Mouse (Mus musculus) Patski (cell line): Measurements from ENCODE around the gene Fgfr2. TPM values are rescaled to one million over a fixed set of nuclear protein-coding genes. Genes with fewer than 3 reads are reported as not detected.

Experiments
- ATAC-seq: fragments of 100-300 bp; one replicate; pipeline ENCODE4 v1.8.0; 2021
- CTCF ChIA-PET: fragments of 350-600 bp; sonication (Branson Sonifier 250); formaldehyde crosslinking; loops from one replicate; lab custom pipeline; 2022; ENCODE audit warnings: inconsistent platforms; lab: Charles Lee
- POLR2A ChIA-PET: fragments of 350-600 bp; sonication (Branson Sonifier 250); formaldehyde crosslinking; loops from one replicate; lab custom pipeline; 2022; ENCODE audit warnings: antibody characterized with exemption, inconsistent platforms; lab: Charles Lee
- DNase-seq: peaks from one replicate; pipeline ENCODE4 v3.0.0-alpha.2; 2011; ENCODE audit warnings: low read depth, low spot score
- H3K27me3 ChIP-seq: fragments of 371-371 bp; one replicate; pipeline ENCODE4 v1.5.1; 2021
- CTCF ChIP-seq: fragments of 100-300 bp; IDR thresholded peaks from one replicate; pipeline ENCODE4 v1.5.1; 2021
- in situ Hi-C: fragments of 300-500 bp; cut with MboI; formaldehyde crosslinking; loops from 3 replicates; pipeline ENCODE4 v1.11.1; 2018; ENCODE audit warnings: low pct_unique_long_range_greater_than_20kb, mixed read lengths
- polyA plus RNA-seq: library from polyadenylated mRNA; unstranded; gene quantifications from one replicate; pipeline ENCODE4 v1.2.3, GENCODE M21; 2021

The Fgfr2 gene
- polyA plus RNA-seq, 1 experiment from 2014 or later, result 48.8 TPM

GRCm38 (mm10) chr7:132344606-132345005, 778.5 kb downstream of the Fgfr2 start:
- TF ChIP-seq CTCF, result no peak
- ChIA-PET POLR2A (interaction anchor here (1.0 kb wide), 1 partner anchor 17 kb away, joined by 3 read pairs; no protein-coding TSS in a partner anchor), CTCF (interaction anchor here (1.3 kb wide), 1 partner anchor 130 kb away, joined by 3 read pairs; no protein-coding TSS in a partner anchor)
- in situ Hi-C loops, result no loop called here
- ATAC-seq, result peak; percentile 61
- no peak for DNase-seq
- H3K27me3 ChIP-seq, result no peaks in the 10 kb centered on the region

DNA sequence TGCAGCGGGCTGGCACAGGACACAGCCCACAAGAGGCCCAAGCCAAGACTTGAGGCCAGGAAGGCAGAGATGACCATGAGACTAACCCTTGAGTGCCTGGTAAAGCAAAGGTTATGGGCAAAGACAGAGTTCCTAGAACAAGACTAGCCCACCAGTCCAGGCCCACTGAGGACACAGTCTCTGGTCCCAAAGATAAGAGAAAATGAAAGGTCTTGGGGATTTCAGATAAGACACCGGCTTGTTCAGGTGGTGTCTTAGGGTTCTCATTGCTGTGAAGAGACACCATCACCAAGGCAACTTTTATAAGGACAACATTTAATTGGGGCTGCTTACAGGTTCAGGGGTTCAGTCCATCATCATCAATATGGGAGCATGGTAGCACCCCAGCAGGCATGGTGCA, 779.2 kb downstream of the Fgfr2 start:
- DNase-seq, result no peak
- in situ Hi-C loops, result no loop called here
- CTCF ChIA-PET, result no interaction called here
- ATAC-seq, result no peak
- TF ChIP-seq CTCF, result no peak
- no peaks in the 10 kb centered on the region for H3K27me3 ChIP-seq
- POLR2A ChIA-PET, result no interaction called here

GRCm38 (mm10) chr7:132343146-132343545, 780.0 kb downstream of the Fgfr2 start:
- ATAC-seq, result no peak
- DNase-seq, result no peak
- in situ Hi-C loops, result no loop called here
- H3K27me3 ChIP-seq, result no peaks in the 10 kb centered on the region
- ChIA-PET CTCF (no interaction called here), POLR2A (interaction anchor here (0.6 kb wide), 1 partner anchor 58 kb away, joined by 5 read pairs; no protein-coding TSS in a partner anchor)
- TF ChIP-seq CTCF, result no peak

- ATAC-seq (no peak), DNase-seq (no peak)
- ChIA-PET POLR2A (interaction anchor here (0.7 kb wide), 1 partner anchor 382 kb away, joined by 3 read pairs; no protein-coding TSS in a partner anchor), CTCF (no interaction called here)
- no peaks in the 10 kb centered on the region for H3K27me3 ChIP-seq
- in situ Hi-C loops, result no loop called here
- no peak for TF ChIP-seq CTCF
These were observed 783.9 kb downstream of the Fgfr2 start for GRCm38 (mm10) chr7:132339041-132339839.

DNA sequence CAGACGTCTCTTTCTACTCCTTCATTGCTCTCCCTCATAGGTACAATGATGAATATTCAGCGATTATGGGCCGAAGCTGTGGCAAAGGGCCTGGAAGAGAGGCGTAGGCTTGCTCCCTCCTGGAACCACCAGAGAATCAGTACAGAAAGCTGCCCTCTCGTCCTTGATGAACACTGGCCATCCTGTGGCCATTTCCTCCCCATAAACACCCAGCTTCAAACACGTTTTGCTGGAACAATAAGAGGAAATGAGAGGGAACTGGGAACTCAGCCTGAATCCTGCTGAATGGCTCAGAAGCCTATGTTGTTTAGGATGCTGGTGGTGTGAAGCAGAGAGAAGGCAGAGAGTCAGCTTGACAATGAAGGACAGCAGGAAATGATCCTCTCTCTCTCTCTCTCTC, 784.8 kb downstream of the Fgfr2 start:
- no peak for TF ChIP-seq CTCF
- ATAC-seq (no peak), DNase-seq (no peak)
- POLR2A ChIA-PET, result no interaction called here
- CTCF ChIA-PET, result no interaction called here
- in situ Hi-C loops, result no loop called here
- no peaks in the 10 kb centered on the region for H3K27me3 ChIP-seq

- H3K27me3 ChIP-seq, result no peaks in the 10 kb centered on the region
- ChIA-PET CTCF (no interaction called here), POLR2A (interaction anchor here (0.5 kb wide), 1 partner anchor 30 kb away, joined by 9 read pairs; no protein-coding TSS in a partner anchor)
- no peak for DNase-seq
- no peak for ATAC-seq
- no peak for TF ChIP-seq CTCF
- in situ Hi-C loops, result no loop called here
These were observed 785.8 kb downstream of the Fgfr2 start for GRCm38 (mm10) chr7:132337268-132337917.

GRCm38 (mm10) chr7:132336781-132337180, 786.4 kb downstream of the Fgfr2 start:
- H3K27me3 ChIP-seq, result no peaks in the 10 kb centered on the region
- in situ Hi-C loops, result no loop called here
- ChIA-PET CTCF (interaction anchor here (1.7 kb wide), 1 partner anchor 11 kb away, joined by 8 read pairs; no protein-coding TSS in a partner anchor), POLR2A (interaction anchor here (0.5 to 1.7 kb wide), 2 partner anchors 10 to 29 kb away, joined by 4 to 9 read pairs; no protein-coding TSS in a partner anchor)
- DNase-seq (no peak), ATAC-seq (no peak)
- no peak for TF ChIP-seq CTCF

GRCm38 (mm10) chr7:132335367-132335766, 787.8 kb downstream of the Fgfr2 start:
- ChIA-PET POLR2A (interaction anchor here (0.5 to 1.7 kb wide), 2 partner anchors 9 to 69 kb away, joined by 4 read pairs; no protein-coding TSS in a partner anchor), CTCF (interaction anchor here (1.7 kb wide), 1 partner anchor 9 kb away, joined by 8 read pairs; no protein-coding TSS in a partner anchor)
- no peak for TF ChIP-seq CTCF
- DNase-seq (no peak), ATAC-seq (no peak)
- in situ Hi-C loops, result no loop called here
- H3K27me3 ChIP-seq, result no peaks in the 10 kb centered on the region

- H3K27me3 ChIP-seq, result no peaks in the 10 kb centered on the region
- CTCF ChIA-PET, result no interaction called here
- no peak for TF ChIP-seq CTCF
- in situ Hi-C loops, result no loop called here
- DNase-seq, result no peak
- no peak for ATAC-seq
- POLR2A ChIA-PET, result no interaction called here
These were observed 790.1 kb downstream of the Fgfr2 start for GRCm38 (mm10) chr7:132333078-132333477.

DNA sequence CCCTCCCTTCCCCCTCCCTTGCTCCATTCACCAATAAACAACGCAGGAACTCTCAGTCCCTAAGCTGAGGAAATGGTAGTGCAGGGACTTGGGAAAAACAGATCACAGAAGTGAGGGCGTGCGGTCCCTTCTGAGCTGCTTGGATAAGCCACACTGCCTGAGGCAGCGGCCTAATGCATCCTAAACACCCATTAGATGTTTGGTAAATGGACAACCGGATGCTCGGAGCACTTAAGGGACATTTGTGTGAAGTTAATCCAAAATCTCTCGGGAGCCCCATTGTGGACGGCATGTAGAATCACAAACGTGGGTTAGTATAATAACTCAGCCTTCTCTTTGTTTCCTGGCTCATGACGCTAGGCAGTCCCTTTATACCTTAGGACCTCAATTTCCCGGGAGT, 791.0 kb downstream of the Fgfr2 start:
- TF ChIP-seq CTCF, result no peak
- no peak for ATAC-seq
- DNase-seq, result no peak
- ChIA-PET POLR2A (interaction anchor here (0.8 kb wide), 1 partner anchor 8 kb away, joined by 3 read pairs; no protein-coding TSS in a partner anchor), CTCF (no interaction called here)
- H3K27me3 ChIP-seq, result no peaks in the 10 kb centered on the region
- in situ Hi-C loops, result no loop called here

GRCm38 (mm10) chr7:132330179-132330578, 793.0 kb downstream of the Fgfr2 start:
- ATAC-seq (no peak), DNase-seq (no peak)
- H3K27me3 ChIP-seq, result no peaks in the 10 kb centered on the region
- ChIA-PET POLR2A (no interaction called here), CTCF (no interaction called here)
- TF ChIP-seq CTCF, result no peak
- in situ Hi-C loops, result no loop called here
